Mouse (Mus musculus): ENCODE measurements at regions not wholly inside any gene's neighbourhood (a gene's known extent, or its start where the extent isn't known, plus 50 kb on each side); places are given as distances from the start of the nearest gene placed in this dataset.

DNA sequence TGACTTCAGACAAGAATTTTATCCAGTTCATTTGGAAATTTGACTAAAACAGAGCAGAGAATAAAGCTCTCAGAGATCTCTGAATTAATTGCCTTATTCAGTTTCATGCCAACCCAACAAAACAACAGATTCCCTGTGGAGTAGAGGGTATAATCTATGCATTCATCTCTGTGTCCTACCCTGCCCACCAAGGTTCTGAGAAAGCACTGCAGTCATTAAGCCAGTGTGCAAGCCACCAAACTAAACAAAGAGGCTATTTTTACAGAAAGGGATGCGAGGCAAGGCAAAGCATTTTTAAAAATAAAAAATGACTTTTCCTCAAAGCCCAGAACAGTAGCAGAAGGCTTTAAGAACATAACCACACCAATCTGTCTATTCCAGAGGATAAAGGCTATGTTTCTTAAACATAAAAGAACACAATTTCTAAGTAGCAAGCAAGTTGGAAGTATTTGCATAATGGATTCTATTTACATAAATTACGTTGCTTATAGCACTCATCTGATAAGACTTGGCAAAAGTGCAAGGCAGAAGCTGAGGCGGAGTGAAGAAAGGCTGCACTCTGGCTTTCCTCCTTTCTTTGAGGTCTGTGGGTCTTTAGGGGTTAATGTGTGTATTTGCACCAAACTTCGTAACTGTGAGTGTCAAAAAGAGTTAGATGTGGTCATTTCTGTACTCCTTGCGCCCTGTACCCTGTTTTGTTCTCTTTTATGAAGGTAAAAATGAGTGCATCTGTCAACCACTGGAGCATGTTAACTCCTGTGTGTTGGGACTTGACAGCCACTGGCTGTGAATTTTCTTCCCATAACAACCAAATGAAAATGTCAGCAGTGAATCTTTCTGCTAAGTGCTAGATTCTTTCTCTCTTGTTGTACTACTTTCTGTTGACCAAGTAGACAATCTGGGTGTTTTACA lies 430.6 kb upstream of the Igfbp7 start:
- no peak overlapping the region for H3K9ac ChIP-seq (ENCODE audit: low read depth, low read length)
- H3K27ac ChIP-seq (ENCODE audit: low read depth, low read length) = no peak overlapping the region
- 62% methylated on average over 5 of the region's 5 CpGs for WGBS
- H3K36me3 ChIP-seq (ENCODE audit: control insufficient read depth, insufficient read depth, low read length) = no peaks in the 10 kb centered on the region
- H3K4me2 ChIP-seq = no peak overlapping the region
- ATAC-seq (replicated peaks; ENCODE audit: low FRiP score) = no peak
- H3K9me3 ChIP-seq (ENCODE audit: control insufficient read depth, low read length) = no peaks in the 10 kb centered on the region
- no peaks in the 10 kb centered on the region for H3K4me1 ChIP-seq (replicated peaks; ENCODE audit: control insufficient read depth, insufficient read depth, low read length)
- no peak overlapping the region for H3K4me3 ChIP-seq (ENCODE audit: low read depth, low read length)
- no peaks in the 10 kb centered on the region for H3K27me3 ChIP-seq (replicated peaks; ENCODE audit: control insufficient read depth, insufficient read depth, low read length)
- DNase-seq (ENCODE audit: low spot score) = no peak

- Histone ChIP-seq H3K9me3 (ENCODE audit: control insufficient read depth, low read length) (0 out of 2 replicates have a peak, but pooled peaks cover 3% of the 10 kb centered on the region), H3K4me1 (replicated peaks; ENCODE audit: control insufficient read depth, insufficient read depth, low read length) (no peaks in the 10 kb centered on the region), H3K4me2 (no peak overlapping the region), H3K27ac (ENCODE audit: low read depth, low read length) (no peak overlapping the region), H3K27me3 (replicated peaks; ENCODE audit: control insufficient read depth, insufficient read depth, low read length) (no peaks in the 10 kb centered on the region), H3K9ac (ENCODE audit: low read depth, low read length) (no peak overlapping the region), H3K4me3 (ENCODE audit: low read depth, low read length) (no peak overlapping the region), H3K36me3 (ENCODE audit: control insufficient read depth, insufficient read depth, low read length) (no peaks in the 10 kb centered on the region)
- 78% methylated on average over 2 of the region's 2 CpGs for WGBS
- DNase-seq (ENCODE audit: low spot score) (no peak), ATAC-seq (replicated peaks; ENCODE audit: low FRiP score) (no peak)
These were observed 420.1 kb upstream of the Igfbp7 start for GRCm38 (mm10) chr5:77827971-77828370.

- Histone ChIP-seq H3K4me3 (ENCODE audit: low read depth, low read length) (no peak overlapping the region), H3K4me1 (replicated peaks; ENCODE audit: control insufficient read depth, insufficient read depth, low read length) (no peaks in the 10 kb centered on the region), H3K36me3 (ENCODE audit: control insufficient read depth, insufficient read depth, low read length) (no peaks in the 10 kb centered on the region), H3K9ac (ENCODE audit: low read depth, low read length) (no peak overlapping the region), H3K4me2 (no peak overlapping the region), H3K27ac (ENCODE audit: low read depth, low read length) (no peak overlapping the region), H3K27me3 (replicated peaks; ENCODE audit: control insufficient read depth, insufficient read depth, low read length) (no peaks in the 10 kb centered on the region), H3K9me3 (ENCODE audit: control insufficient read depth, low read length) (0 out of 2 replicates have a peak, but pooled peaks cover 3% of the 10 kb centered on the region)
- WGBS = 83% methylated on average over 4 of the region's 4 CpGs
- ATAC-seq (replicated peaks; ENCODE audit: low FRiP score) (no peak), DNase-seq (ENCODE audit: low spot score) (no peak)
These were observed 418.2 kb upstream of the Igfbp7 start for GRCm38 (mm10) chr5:77826063-77826462.

DNA sequence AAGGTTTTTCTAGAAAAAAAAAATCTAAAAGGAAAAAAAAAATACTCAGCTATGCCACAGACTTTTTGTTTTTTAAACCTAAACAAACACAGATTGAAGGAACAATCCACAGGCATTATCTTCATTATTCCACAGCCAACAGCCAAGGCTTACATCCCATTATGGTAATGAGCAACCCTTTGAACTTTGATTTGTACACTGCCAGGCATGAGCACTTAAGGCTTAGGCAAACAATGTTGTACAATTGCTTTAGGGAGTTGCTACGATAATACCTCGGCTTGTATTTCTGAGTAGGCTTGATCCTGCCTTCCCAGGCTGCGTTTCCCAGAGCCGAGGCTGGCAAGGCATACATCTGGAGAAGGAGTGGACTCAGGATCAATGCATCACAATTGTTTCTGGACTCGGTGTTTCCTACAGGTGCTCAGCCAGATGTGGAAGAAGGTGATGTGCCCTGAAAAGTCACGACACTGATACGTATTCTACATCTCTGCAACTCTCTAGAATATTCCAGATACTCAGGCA lies 409.0 kb upstream of the Igfbp7 start:
- Histone ChIP-seq H3K4me3 (ENCODE audit: low read depth, low read length) (no peak overlapping the region), H3K9ac (ENCODE audit: low read depth, low read length) (no peak overlapping the region), H3K4me2 (no peak overlapping the region), H3K27me3 (replicated peaks; ENCODE audit: control insufficient read depth, insufficient read depth, low read length) (no peaks in the 10 kb centered on the region), H3K9me3 (ENCODE audit: control insufficient read depth, low read length) (no peaks in the 10 kb centered on the region), H3K4me1 (replicated peaks; ENCODE audit: control insufficient read depth, insufficient read depth, low read length) (no peaks in the 10 kb centered on the region), H3K27ac (ENCODE audit: low read depth, low read length) (no peak overlapping the region), H3K36me3 (ENCODE audit: control insufficient read depth, insufficient read depth, low read length) (no peaks in the 10 kb centered on the region)
- no peak for ATAC-seq (replicated peaks; ENCODE audit: low FRiP score)
- no peak for DNase-seq (ENCODE audit: low spot score)
- WGBS = 70% methylated on average over 7 of the region's 7 CpGs

DNA sequence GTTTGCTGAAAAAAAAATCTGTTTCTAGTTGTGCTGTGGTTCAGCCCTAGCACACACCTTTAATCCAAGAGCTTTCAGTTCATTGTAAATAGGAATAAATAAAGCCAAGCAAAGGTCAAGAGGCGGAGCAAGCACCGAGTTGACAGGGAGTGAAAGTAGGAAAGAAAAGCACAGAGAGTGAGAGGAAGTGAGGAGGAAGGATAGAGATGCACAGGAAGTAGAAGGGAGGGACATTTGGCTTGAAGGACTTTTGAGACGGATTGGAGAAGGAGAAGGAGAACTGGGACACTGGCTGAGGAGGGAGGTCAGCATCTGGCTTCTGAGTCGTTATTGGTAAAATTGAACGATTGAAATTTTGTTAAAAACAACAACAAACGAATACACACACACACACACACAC lies 402.0 kb upstream of the Igfbp7 start:
- Histone ChIP-seq H3K27ac (ENCODE audit: low read depth, low read length) (no peak overlapping the region), H3K36me3 (ENCODE audit: control insufficient read depth, insufficient read depth, low read length) (no peaks in the 10 kb centered on the region), H3K9me3 (ENCODE audit: control insufficient read depth, low read length) (no peaks in the 10 kb centered on the region), H3K9ac (ENCODE audit: low read depth, low read length) (no peak overlapping the region), H3K4me2 (no peak overlapping the region), H3K4me1 (replicated peaks; ENCODE audit: control insufficient read depth, insufficient read depth, low read length) (no peaks in the 10 kb centered on the region), H3K4me3 (ENCODE audit: low read depth, low read length) (no peak overlapping the region), H3K27me3 (replicated peaks; ENCODE audit: control insufficient read depth, insufficient read depth, low read length) (no peaks in the 10 kb centered on the region)
- WGBS = 76% methylated on average over 6 of the region's 6 CpGs
- DNase-seq (ENCODE audit: low spot score) (no peak), ATAC-seq (replicated peaks; ENCODE audit: low FRiP score) (no peak)

DNA sequence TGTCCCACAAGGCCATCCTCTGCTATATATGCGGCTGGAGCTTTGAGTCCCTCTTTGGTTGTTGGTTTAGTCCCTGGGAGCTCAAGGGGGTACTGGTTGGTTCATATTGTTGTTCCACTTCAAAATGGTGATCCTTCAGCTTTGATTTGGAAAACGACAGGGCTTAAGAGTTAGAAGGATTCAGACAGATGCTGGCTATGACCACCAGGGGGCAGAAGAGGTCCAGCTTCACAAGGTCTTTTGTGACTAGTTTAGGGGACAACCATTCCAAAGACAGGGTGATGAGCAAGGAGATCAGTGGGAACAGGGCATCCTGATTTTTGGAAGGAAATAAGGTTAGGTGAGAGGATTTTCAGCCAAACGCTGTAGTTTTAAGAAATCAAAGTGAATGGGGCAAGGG lies 399.9 kb upstream of the Igfbp7 start:
- DNase-seq (ENCODE audit: low spot score) (no peak), ATAC-seq (replicated peaks; ENCODE audit: low FRiP score) (no peak)
- Histone ChIP-seq H3K9ac (ENCODE audit: low read depth, low read length) (no peak overlapping the region), H3K4me2 (no peak overlapping the region), H3K27ac (ENCODE audit: low read depth, low read length) (no peak overlapping the region), H3K4me1 (replicated peaks; ENCODE audit: control insufficient read depth, insufficient read depth, low read length) (no peaks in the 10 kb centered on the region), H3K4me3 (ENCODE audit: low read depth, low read length) (no peak overlapping the region), H3K27me3 (replicated peaks; ENCODE audit: control insufficient read depth, insufficient read depth, low read length) (no peaks in the 10 kb centered on the region), H3K36me3 (ENCODE audit: control insufficient read depth, insufficient read depth, low read length) (no peaks in the 10 kb centered on the region), H3K9me3 (ENCODE audit: control insufficient read depth, low read length) (no peaks in the 10 kb centered on the region)
- WGBS = 39% methylated on average over 3 of the region's 3 CpGs

DNA sequence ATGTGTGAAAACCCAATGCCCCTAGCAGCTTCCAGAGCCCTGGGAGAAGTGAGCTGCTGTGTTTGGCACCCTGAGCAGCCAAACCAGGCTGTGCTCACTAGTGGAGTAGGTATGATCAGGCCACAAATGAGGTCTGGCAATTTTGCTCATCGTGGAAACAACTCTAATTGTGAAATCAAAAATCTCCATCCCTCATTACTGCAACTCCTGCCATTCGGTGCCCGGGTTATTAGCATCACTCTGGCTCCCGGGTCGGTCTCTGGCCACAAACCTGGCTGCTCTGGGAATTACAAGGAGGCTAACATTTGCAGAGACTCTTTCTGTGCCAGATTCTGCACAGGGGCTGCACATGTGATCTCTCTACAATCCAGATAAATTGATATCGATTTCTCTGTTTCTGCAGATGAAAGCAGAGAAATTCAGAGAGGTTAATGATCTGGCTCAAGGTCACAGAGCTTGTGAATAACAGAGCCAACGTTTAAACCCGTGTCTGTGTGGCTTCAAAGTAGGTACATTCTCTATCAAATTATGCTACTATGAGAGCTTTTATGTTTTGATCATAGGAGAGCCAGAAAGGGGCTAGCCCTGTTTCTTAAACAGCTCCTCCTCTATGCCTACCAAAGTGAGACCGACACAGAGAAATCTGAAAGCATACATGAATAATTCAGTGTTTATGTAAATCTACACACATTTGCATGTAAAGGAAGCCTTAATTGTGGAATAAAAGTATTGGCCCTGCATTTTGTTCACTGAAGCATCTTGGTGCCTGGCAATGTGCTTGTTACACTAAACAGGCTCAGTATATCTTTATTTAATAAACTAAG lies 398.7 kb upstream of the Igfbp7 start:
- Histone ChIP-seq H3K4me1 (replicated peaks; ENCODE audit: control insufficient read depth, insufficient read depth, low read length) (no peaks in the 10 kb centered on the region), H3K4me3 (ENCODE audit: low read depth, low read length) (no peak overlapping the region), H3K4me2 (no peak overlapping the region), H3K27ac (ENCODE audit: low read depth, low read length) (no peak overlapping the region), H3K9me3 (ENCODE audit: control insufficient read depth, low read length) (no peaks in the 10 kb centered on the region), H3K9ac (ENCODE audit: low read depth, low read length) (no peak overlapping the region), H3K27me3 (replicated peaks; ENCODE audit: control insufficient read depth, insufficient read depth, low read length) (no peaks in the 10 kb centered on the region), H3K36me3 (ENCODE audit: control insufficient read depth, insufficient read depth, low read length) (no peaks in the 10 kb centered on the region)
- ATAC-seq (replicated peaks; ENCODE audit: low FRiP score) (no peak), DNase-seq (ENCODE audit: low spot score) (no peak)
- 78% methylated on average over 9 of the region's 9 CpGs for WGBS

- Histone ChIP-seq H3K27ac (ENCODE audit: low read depth, low read length) (no peak overlapping the region), H3K4me3 (ENCODE audit: low read depth, low read length) (no peak overlapping the region), H3K9ac (ENCODE audit: low read depth, low read length) (no peak overlapping the region), H3K4me2 (no peak overlapping the region), H3K27me3 (replicated peaks; ENCODE audit: control insufficient read depth, insufficient read depth, low read length) (no peaks in the 10 kb centered on the region), H3K36me3 (ENCODE audit: control insufficient read depth, insufficient read depth, low read length) (no peaks in the 10 kb centered on the region), H3K4me1 (replicated peaks; ENCODE audit: control insufficient read depth, insufficient read depth, low read length) (no peaks in the 10 kb centered on the region), H3K9me3 (ENCODE audit: control insufficient read depth, low read length) (no peaks in the 10 kb centered on the region)
- 76% methylated on average over 6 of the region's 6 CpGs for WGBS
- ATAC-seq (replicated peaks; ENCODE audit: low FRiP score) (no peak), DNase-seq (ENCODE audit: low spot score) (no peak)
These were observed 398.0 kb upstream of the Igfbp7 start for GRCm38 (mm10) chr5:77805796-77806195.

Data from liver, embryonic 11.5 days (tissue).